Mouse (Mus musculus): Measurements from ENCODE around the gene Pik3ap1. TPM values are rescaled to one million over a fixed set of nuclear protein-coding genes. Genes with fewer than 3 reads are reported as not detected.
A peak's percentile ranks its signal among the peaks of the same experiment; 100 is the strongest.
"Not testable (repeated sequence)": the region's sequence is repeated elsewhere in the genome, so short reads cannot be mapped to it uniquely, and the experiment has no call there.

Pik3ap1 gene
- polyA plus RNA-seq, 1 experiment from 2014 or later: 1.6 TPM

GRCm38 (mm10) chr19:41323125-41323524, 61.8 kb downstream of the Pik3ap1 start:
- Histone ChIP-seq H3K4me3 (replicated peaks) (no peak overlapping the region), H3K27me3 (replicated peaks) (no peaks in the 10 kb centered on the region), H3K27ac (replicated peaks) (no peak overlapping the region), H3K9me3 (replicated peaks) (no peaks in the 10 kb centered on the region), H3K4me2 (no peak overlapping the region), H3K4me1 (no peaks in the 10 kb centered on the region), H3K36me3 (no peaks in the 10 kb centered on the region), H3K9ac (replicated peaks) (no peak overlapping the region)
- ATAC-seq (ENCODE audit: low FRiP score): no peak
- 86% methylated on average over 4 of the region's 4 CpGs for WGBS

GRCm38 (mm10) chr19:41321149-41321548, 63.8 kb downstream of the Pik3ap1 start:
- no peak for ATAC-seq (ENCODE audit: low FRiP score)
- whole genome bisulfite sequencing: 86% methylated on average over 4 of the region's 4 CpGs
- Histone ChIP-seq H3K36me3 (no peaks in the 10 kb centered on the region), H3K27ac (replicated peaks) (no peak overlapping the region), H3K9ac (replicated peaks) (no peak overlapping the region), H3K27me3 (replicated peaks) (peaks cover 2% of the 10 kb centered on the region; the same call in 1 of the 2 replicates), H3K4me2 (no peak overlapping the region), H3K4me3 (replicated peaks) (no peak overlapping the region), H3K9me3 (replicated peaks) (no peaks in the 10 kb centered on the region), H3K4me1 (peaks cover 5% of the 10 kb centered on the region)

DNA sequence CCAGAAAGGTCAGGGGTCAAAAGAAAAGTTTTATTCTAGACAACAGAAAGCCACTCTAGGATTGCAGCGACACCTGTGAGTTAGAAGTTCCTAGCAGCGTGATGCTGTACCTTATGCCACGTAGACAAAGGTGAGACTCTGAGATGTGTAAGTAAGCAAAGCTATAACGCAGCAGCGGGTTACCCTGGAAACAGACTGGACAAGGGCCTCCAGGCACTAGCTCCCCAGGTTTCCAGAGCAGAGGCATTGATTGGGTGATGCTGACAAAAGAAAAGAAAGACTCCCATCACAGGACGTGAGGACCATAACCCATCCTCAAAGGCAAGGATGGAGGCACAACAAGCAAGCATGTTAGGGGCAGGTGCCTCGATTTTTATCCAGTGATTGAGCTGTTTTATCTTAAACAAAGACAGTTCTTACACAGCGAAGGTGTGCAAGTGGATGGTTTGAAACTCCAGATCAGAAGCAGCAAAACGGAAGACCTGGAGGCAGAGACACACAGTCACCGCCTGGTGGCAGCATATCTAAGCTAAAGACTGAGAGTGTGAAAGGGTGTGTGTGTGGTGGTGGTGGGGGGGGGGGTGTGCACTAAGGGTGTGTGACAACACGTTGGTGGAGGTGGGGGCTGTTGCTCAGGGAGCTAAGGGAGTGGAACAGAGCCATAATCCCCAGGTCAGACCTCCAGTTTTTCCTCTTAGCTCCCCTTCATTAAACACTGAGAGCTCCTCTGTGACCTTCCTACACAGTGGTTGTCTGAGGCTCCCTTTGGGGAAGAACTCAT, 67.4 kb downstream of the Pik3ap1 start:
- Histone ChIP-seq H3K9me3 (replicated peaks) (no peaks in the 10 kb centered on the region), H3K27ac (replicated peaks) (no peak overlapping the region), H3K4me3 (replicated peaks) (no peak overlapping the region), H3K9ac (replicated peaks) (no peak overlapping the region), H3K4me2 (peak overlapping the region; percentile 27; the same call in 1 of the 2 replicates), H3K27me3 (replicated peaks) (peaks cover 2% of the 10 kb centered on the region; the same call in 1 of the 2 replicates), H3K4me1 (peaks cover 5% of the 10 kb centered on the region), H3K36me3 (no peaks in the 10 kb centered on the region)
- 29% methylated on average over 11 of the region's 11 CpGs for WGBS
- peak; percentile 76 for ATAC-seq (ENCODE audit: low FRiP score)

DNA sequence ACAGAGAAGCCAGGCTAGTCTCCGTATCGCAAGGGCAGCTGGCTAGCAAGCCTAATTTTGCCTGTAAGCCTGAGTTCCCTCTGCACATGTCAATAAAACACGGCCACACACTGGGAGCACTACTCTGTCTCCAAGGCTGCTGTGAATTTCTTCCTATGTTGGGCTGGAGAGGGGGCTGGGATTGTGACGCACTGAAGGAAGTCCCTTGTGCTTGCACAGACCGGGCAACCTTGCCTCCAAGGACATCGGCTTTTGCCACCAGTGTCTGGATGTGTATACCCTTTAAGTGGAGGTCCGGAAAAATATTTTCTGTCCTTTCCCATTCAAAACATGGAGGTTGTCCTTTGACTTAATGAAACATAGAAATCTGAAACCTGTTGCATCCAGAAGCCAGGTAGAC, 70.2 kb downstream of the Pik3ap1 start:
- no peaks in the 10 kb centered on the region for H3K36me3 ChIP-seq
- peaks cover 11% of the 10 kb centered on the region for H3K4me1 ChIP-seq
- H3K4me3 ChIP-seq (replicated peaks): no peak overlapping the region
- H3K9me3 ChIP-seq (replicated peaks): no peaks in the 10 kb centered on the region
- ATAC-seq (ENCODE audit: low FRiP score): no peak
- peaks cover 2% of the 10 kb centered on the region; the same call in 1 of the 2 replicates for H3K27me3 ChIP-seq (replicated peaks)
- H3K27ac ChIP-seq (replicated peaks): no peak overlapping the region
- no peak overlapping the region for H3K4me2 ChIP-seq
- H3K9ac ChIP-seq (replicated peaks): no peak overlapping the region
- WGBS: 83% methylated on average over 7 of the region's 7 CpGs

GRCm38 (mm10) chr19:41313663-41314062, 71.2 kb downstream of the Pik3ap1 start:
- no peak overlapping the region for H3K4me3 ChIP-seq (replicated peaks)
- H3K4me2 ChIP-seq: no peak overlapping the region
- 22% methylated on average over 6 of the region's 6 CpGs for WGBS

GRCm38 (mm10) chr19:41312587-41312986, 72.3 kb downstream of the Pik3ap1 start:
- peaks cover 11% of the 10 kb centered on the region for H3K4me1 ChIP-seq
- not testable (repeated sequence) for ATAC-seq (ENCODE audit: low FRiP score); H3K36me3 ChIP-seq; H3K9ac ChIP-seq (replicated peaks); H3K27ac ChIP-seq (replicated peaks); H3K9me3 ChIP-seq (replicated peaks); H3K4me3 ChIP-seq (replicated peaks); H3K27me3 ChIP-seq (replicated peaks); H3K4me2 ChIP-seq
- WGBS: 96% methylated on average over 8 of the region's 8 CpGs

More at GRCm38 (mm10) chr19:41313663-41314062, 71.2 kb downstream of the Pik3ap1 start:
- Histone ChIP-seq H3K9me3 (replicated peaks) (no peaks in the 10 kb centered on the region), H3K9ac (replicated peaks) (no peak overlapping the region), H3K27me3 (replicated peaks) (peaks cover 2% of the 10 kb centered on the region; the same call in 1 of the 2 replicates), H3K27ac (replicated peaks) (no peak overlapping the region), H3K36me3 (no peaks in the 10 kb centered on the region), H3K4me1 (peaks cover 11% of the 10 kb centered on the region)
- ATAC-seq (ENCODE audit: low FRiP score): no peak

GRCm38 (mm10) chr19:41312027-41312426, 72.9 kb downstream of the Pik3ap1 start:
- Histone ChIP-seq H3K4me3 (replicated peaks) (no peak overlapping the region), H3K36me3 (no peaks in the 10 kb centered on the region), H3K9ac (replicated peaks) (no peak overlapping the region), H3K27me3 (replicated peaks) (peaks cover 2% of the 10 kb centered on the region; the same call in 1 of the 2 replicates), H3K4me1 (peaks cover 7% of the 10 kb centered on the region), H3K27ac (replicated peaks) (no peak overlapping the region), H3K9me3 (replicated peaks) (no peaks in the 10 kb centered on the region), H3K4me2 (no peak overlapping the region)
- no peak for ATAC-seq (ENCODE audit: low FRiP score)
- WGBS: 81% methylated on average over 4 of the region's 4 CpGs

DNA sequence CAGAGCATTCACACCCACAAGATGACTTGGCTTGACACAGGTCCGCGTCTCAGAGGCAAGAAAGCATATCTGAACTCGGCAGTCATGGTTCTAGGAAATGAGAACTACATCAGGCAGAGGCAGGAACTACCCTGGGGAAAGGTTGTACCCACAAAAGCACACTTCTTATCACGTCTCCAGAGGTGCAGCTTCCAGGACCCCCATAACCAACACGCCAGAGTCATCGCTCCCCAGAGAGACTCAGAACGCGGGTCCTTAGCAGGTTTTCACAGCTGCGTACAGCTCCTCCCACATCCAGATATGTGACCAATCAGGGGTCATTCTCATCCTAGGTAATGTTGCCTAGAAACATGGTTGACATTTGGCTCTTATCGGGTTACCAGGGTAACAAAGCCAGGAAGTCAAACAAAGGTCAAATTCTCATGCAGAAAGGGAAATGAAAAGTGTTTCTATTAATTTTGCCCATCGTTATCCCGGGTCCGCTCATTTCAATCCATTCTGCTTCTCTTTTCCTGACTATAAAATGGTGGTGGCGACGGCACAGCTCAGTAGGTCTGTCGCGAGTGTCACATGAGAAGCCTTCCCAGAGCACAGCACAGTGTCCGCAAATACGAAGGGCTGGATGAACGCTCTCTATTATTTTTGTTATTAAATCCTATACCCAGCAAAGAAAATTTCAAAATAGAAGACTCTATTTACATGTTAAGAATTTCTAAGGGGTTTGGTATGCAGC, 73.8 kb downstream of the Pik3ap1 start:
- Histone ChIP-seq H3K4me2 (peak overlapping the region; percentile 61), H3K27me3 (replicated peaks) (no peaks in the 10 kb centered on the region), H3K9me3 (replicated peaks) (no peaks in the 10 kb centered on the region), H3K4me1 (peaks cover 7% of the 10 kb centered on the region), H3K4me3 (replicated peaks) (peak overlapping the region; percentile 43), H3K9ac (replicated peaks) (peak overlapping the region; percentile 38), H3K27ac (replicated peaks) (peak overlapping the region; percentile 43), H3K36me3 (no peaks in the 10 kb centered on the region)
- WGBS: 16% methylated on average over 20 of the region's 20 CpGs
- peak; percentile 94 for ATAC-seq (ENCODE audit: low FRiP score)

- no peaks in the 10 kb centered on the region for H3K9me3 ChIP-seq (replicated peaks)
- H3K36me3 ChIP-seq: no peaks in the 10 kb centered on the region
- H3K9ac ChIP-seq (replicated peaks): no peak overlapping the region
- WGBS: 74% methylated on average over 3 of the region's 3 CpGs
- H3K4me1 ChIP-seq: peaks cover 11% of the 10 kb centered on the region; the same call in 1 of the 2 replicates
- H3K27me3 ChIP-seq (replicated peaks): no peaks in the 10 kb centered on the region
- H3K4me3 ChIP-seq (replicated peaks): no peak overlapping the region
- no peak overlapping the region for H3K4me2 ChIP-seq
- no peak overlapping the region for H3K27ac ChIP-seq (replicated peaks)
- ATAC-seq (ENCODE audit: low FRiP score): no peak
Observed at GRCm38 (mm10) chr19:41303933-41304332, 81.0 kb downstream of the Pik3ap1 start.

- Histone ChIP-seq H3K9ac (replicated peaks) (no peak overlapping the region), H3K27me3 (replicated peaks) (no peaks in the 10 kb centered on the region), H3K27ac (replicated peaks) (no peak overlapping the region), H3K4me1 (peaks cover 11% of the 10 kb centered on the region; the same call in 1 of the 2 replicates), H3K9me3 (replicated peaks) (no peaks in the 10 kb centered on the region), H3K4me2 (no peak overlapping the region), H3K4me3 (replicated peaks) (no peak overlapping the region), H3K36me3 (no peaks in the 10 kb centered on the region)
- no peak for ATAC-seq (ENCODE audit: low FRiP score)
- WGBS: 76% methylated on average over 6 of the region's 6 CpGs
Observed at GRCm38 (mm10) chr19:41303433-41303832, 81.5 kb downstream of the Pik3ap1 start.

DNA sequence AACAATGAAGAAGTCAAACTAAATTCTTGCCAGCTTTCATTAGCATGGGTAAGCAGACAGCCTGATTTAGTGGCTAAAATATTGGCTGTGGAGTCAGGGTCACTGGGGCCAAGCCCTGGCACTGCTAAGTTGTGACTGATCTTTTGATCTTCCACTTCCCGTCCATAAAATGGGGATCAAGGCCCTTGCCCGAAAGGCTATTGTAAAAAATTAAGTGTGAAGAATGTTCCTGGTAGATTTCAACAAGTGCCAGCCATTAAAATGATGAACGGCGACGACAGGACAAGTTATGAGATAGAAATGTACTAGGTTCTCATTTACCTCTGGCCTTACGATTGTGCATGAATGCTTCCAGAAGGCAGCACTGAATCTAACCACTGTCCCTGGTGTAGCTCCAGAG, 83.0 kb downstream of the Pik3ap1 start:
- no peaks in the 10 kb centered on the region for H3K27me3 ChIP-seq (replicated peaks)
- 54% methylated on average over 6 of the region's 6 CpGs for WGBS
- no peak overlapping the region for H3K9ac ChIP-seq (replicated peaks)
- H3K4me3 ChIP-seq (replicated peaks): no peak overlapping the region
- H3K27ac ChIP-seq (replicated peaks): no peak overlapping the region
- no peaks in the 10 kb centered on the region for H3K36me3 ChIP-seq
- H3K9me3 ChIP-seq (replicated peaks): no peaks in the 10 kb centered on the region
- peaks cover 11% of the 10 kb centered on the region; the same call in 1 of the 2 replicates for H3K4me1 ChIP-seq
- ATAC-seq (ENCODE audit: low FRiP score): no peak
- no peak overlapping the region for H3K4me2 ChIP-seq

DNA sequence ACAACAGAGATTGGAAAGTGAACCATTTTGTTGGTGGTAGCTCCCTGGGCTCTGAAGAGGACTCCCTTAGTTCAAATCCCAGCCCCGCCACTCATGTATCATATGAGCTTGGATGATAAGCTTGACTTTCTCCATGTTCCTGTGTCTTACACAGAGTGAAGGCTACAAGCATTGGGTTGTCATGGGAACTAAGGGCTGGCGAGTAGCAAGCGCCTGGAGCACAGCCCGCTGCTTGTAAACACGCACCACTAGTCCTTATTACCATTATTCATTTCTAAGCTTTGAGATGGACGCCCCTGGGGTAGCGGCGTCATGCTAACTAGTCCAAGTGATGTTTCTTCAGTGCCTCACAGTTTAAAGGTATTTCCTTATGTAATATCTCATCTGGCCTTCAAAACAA, 85.5 kb downstream of the Pik3ap1 start:
- H3K27ac ChIP-seq (replicated peaks): no peak overlapping the region
- no peaks in the 10 kb centered on the region for H3K36me3 ChIP-seq
- H3K4me3 ChIP-seq (replicated peaks): no peak overlapping the region
- no peak for ATAC-seq (ENCODE audit: low FRiP score)
- no peak overlapping the region for H3K4me2 ChIP-seq
- no peaks in the 10 kb centered on the region for H3K9me3 ChIP-seq (replicated peaks)
- H3K9ac ChIP-seq (replicated peaks): no peak overlapping the region
- 74% methylated on average over 8 of the region's 8 CpGs for WGBS
- H3K27me3 ChIP-seq (replicated peaks): no peaks in the 10 kb centered on the region
- peaks cover 11% of the 10 kb centered on the region; the same call in 1 of the 2 replicates for H3K4me1 ChIP-seq

Data from neural tube, embryonic 15.5 days (tissue).